Mouse (Mus musculus) embryonic fibroblast, embryonic 13.5 days (primary cell): ENCODE results near the gene Slc26a10. TPM values are rescaled to one million over a fixed set of nuclear protein-coding genes. Genes with fewer than 3 reads are reported as not detected.

Source experiments
- H3K27ac ChIP-seq: 2 replicates; pipeline ENCODE4 v1.5.1; 2012; ENCODE audit warnings: low read length, control low read depth, inconsistent platforms; ENCODE audit not compliant: insufficient read depth
- H3K4me1 ChIP-seq: 2 replicates; pipeline ENCODE4 v1.6.1; 2011; ENCODE audit warnings: low read length; ENCODE audit not compliant: control insufficient read depth, insufficient read depth
- H3K4me3 ChIP-seq: 2 replicates; pipeline ENCODE4 v1.5.1; 2011; ENCODE audit warnings: mild to moderate bottlenecking, control low read depth, low read length; ENCODE audit not compliant: insufficient read depth
- CTCF ChIP-seq: IDR thresholded peaks from 2 replicates; pipeline ENCODE4 v1.5.1; 2011; ENCODE audit warnings: mild to moderate bottlenecking, control low read depth, low read length, moderate library complexity, borderline replicate concordance; ENCODE audit not compliant: insufficient read depth
- POLR2A ChIP-seq: IDR thresholded peaks from 2 replicates; pipeline ENCODE4 v1.6.1; 2011; ENCODE audit warnings: low read depth, mild to moderate bottlenecking, control low read depth, low read length, moderate library complexity
- polyA plus RNA-seq: library from polyadenylated mRNA; stranded (reverse); fragments of >200 nt; gene quantifications from 2 replicates; pipeline ENCODE4 v1.2.4, GENCODE M21; 2011; ENCODE audit warnings: low read depth; ENCODE audit not compliant: missing spikeins, insufficient read length

Gene Slc26a10
- polyA plus RNA-seq, 1 experiment, result 2.2 TPM

- H3K4me1 ChIP-seq, result 0 out of 2 replicates have a peak, but pooled peaks cover 4% of the 10 kb centered on the region
- TF ChIP-seq CTCF (no peak), POLR2A (no peak)
- H3K4me3 ChIP-seq, result no peak overlapping the region
- H3K27ac ChIP-seq, result no peak overlapping the region
Observed at GRCm38 (mm10) chr10:127183759-127184158, 3.3 kb upstream of the Slc26a10 start.

GRCm38 (mm10) chr10:127182624-127183023 lies 2.2 kb upstream of the Slc26a10 start:
- no peak overlapping the region for H3K4me3 ChIP-seq
- no peak overlapping the region for H3K27ac ChIP-seq
- H3K4me1 ChIP-seq, result 0 out of 2 replicates have a peak, but pooled peaks cover 4% of the 10 kb centered on the region
- TF ChIP-seq CTCF (no peak), POLR2A (no peak)

GRCm38 (mm10) chr10:127181566-127181965 lies 1.1 kb upstream of the Slc26a10 start:
- Histone ChIP-seq H3K4me3 (no peak overlapping the region), H3K27ac (no peak overlapping the region), H3K4me1 (0 out of 2 replicates have a peak, but pooled peaks cover 4% of the 10 kb centered on the region)
- no peak for TF ChIP-seq CTCF
- peak; percentile 48 for TF ChIP-seq POLR2A

- H3K4me3 ChIP-seq, result no peak overlapping the region
- no peak for TF ChIP-seq POLR2A
- TF ChIP-seq CTCF, result no peak
Observed at GRCm38 (mm10) chr10:127180695-127181047, 226 bp upstream of the Slc26a10 start.

GRCm38 (mm10) chr10:127178286-127179027 lies 2.0 kb downstream of the Slc26a10 start:
- Histone ChIP-seq H3K4me1 (0 out of 2 replicates have a peak, but pooled peaks cover 4% of the 10 kb centered on the region), H3K4me3 (no peak overlapping the region), H3K27ac (no peak overlapping the region)
- no peak for TF ChIP-seq POLR2A

More at GRCm38 (mm10) chr10:127180695-127181047, 226 bp upstream of the Slc26a10 start:
- Histone ChIP-seq H3K27ac (no peak overlapping the region), H3K4me1 (0 out of 2 replicates have a peak, but pooled peaks cover 4% of the 10 kb centered on the region)

- Histone ChIP-seq H3K4me3 (no peak overlapping the region), H3K4me1 (0 out of 2 replicates have a peak, but pooled peaks cover 4% of the 10 kb centered on the region), H3K27ac (no peak overlapping the region)
- TF ChIP-seq CTCF (peak; percentile 39; the same call in 1 of the 2 replicates), POLR2A (peak; percentile 48; the same call in 1 of the 2 replicates)
Observed at GRCm38 (mm10) chr10:127177719-127178118, 2.7 kb downstream of the Slc26a10 start.

GRCm38 (mm10) chr10:127177235-127177634 lies 3.2 kb downstream of the Slc26a10 start:
- no peak for TF ChIP-seq CTCF
- no peak for TF ChIP-seq POLR2A
- Histone ChIP-seq H3K27ac (no peak overlapping the region), H3K4me3 (no peak overlapping the region), H3K4me1 (0 out of 2 replicates have a peak, but pooled peaks cover 4% of the 10 kb centered on the region)

GRCm38 (mm10) chr10:127176756-127177155 lies 3.7 kb downstream of the Slc26a10 start:
- TF ChIP-seq POLR2A (no peak), CTCF (no peak)
- Histone ChIP-seq H3K4me3 (no peak overlapping the region), H3K4me1 (0 out of 2 replicates have a peak, but pooled peaks cover 4% of the 10 kb centered on the region), H3K27ac (no peak overlapping the region)

GRCm38 (mm10) chr10:127176228-127176627 lies 4.2 kb downstream of the Slc26a10 start:
- Histone ChIP-seq H3K4me1 (0 out of 2 replicates have a peak, but pooled peaks cover 4% of the 10 kb centered on the region), H3K4me3 (no peak overlapping the region), H3K27ac (no peak overlapping the region)
- TF ChIP-seq POLR2A, result no peak
- TF ChIP-seq CTCF, result no peak

GRCm38 (mm10) chr10:127174170-127174569 lies 6.3 kb downstream of the Slc26a10 start:
- no peak overlapping the region for H3K27ac ChIP-seq
- no peaks in the 10 kb centered on the region for H3K4me1 ChIP-seq
- no peak overlapping the region for H3K4me3 ChIP-seq
- TF ChIP-seq CTCF (no peak), POLR2A (no peak)
